Mouse (Mus musculus) frontal cortex, adult (tissue): ENCODE results near the gene Kcnj12.
A peak's percentile ranks its signal among the peaks of the same experiment; 100 is the strongest.

Experiments
- ATAC-seq: cut with Nextera tagmentation; 2 replicates; pipeline ENCODE4 v1.9.2; 2017; ENCODE audit warnings: mild to moderate bottlenecking, moderate library complexity, mixed read lengths; ENCODE audit not compliant: low TSS enrichment

Gene Kcnj12

DNA sequence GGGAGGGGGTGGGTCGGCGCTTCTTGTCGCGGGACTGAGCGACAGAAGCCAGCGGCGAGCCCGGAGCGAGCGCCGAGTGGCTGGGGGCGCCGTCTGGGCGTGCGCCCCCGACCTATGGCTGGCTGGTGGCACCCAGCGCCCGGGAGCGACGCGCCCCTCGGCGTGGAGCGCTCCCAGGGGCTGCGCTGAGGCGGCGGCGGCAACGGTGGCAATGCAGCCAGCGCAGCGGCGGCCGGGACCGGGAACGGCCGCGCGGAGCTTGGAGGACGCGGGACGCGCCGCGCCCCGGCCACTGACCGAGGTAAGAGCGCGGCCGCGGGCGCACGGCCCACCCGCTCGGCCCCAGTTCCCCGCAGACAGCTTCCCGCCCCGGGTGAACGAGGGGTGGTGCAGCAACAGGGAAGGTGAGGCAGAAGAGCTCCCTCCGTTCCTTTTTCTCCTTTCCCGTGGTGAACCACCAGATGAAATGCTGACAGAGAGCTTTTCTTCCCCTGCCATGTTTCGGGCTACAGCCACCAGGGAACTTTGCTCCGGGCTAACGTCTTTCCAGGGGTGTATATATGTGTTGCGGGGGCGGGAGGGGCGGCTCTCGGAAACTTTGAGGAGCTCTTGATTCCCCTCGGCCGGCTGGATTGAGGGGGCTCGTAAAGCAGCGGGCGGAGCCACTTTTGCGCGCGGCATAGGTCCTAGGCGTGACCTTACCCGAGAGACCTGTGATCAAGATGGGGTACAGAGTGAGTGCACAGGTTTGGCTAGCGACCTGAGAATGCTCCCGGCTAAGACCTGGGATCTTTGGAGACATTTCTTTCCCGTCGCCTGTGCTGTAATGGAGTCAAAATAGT is at the start of gene Kcnj12:
Gene Kcnj12, plus strand, starts transcription at position 15 of the 842 bp plus-strand sequence.
- peak; percentile 47; the same call in 1 of the 2 replicates for ATAC-seq

DNA sequence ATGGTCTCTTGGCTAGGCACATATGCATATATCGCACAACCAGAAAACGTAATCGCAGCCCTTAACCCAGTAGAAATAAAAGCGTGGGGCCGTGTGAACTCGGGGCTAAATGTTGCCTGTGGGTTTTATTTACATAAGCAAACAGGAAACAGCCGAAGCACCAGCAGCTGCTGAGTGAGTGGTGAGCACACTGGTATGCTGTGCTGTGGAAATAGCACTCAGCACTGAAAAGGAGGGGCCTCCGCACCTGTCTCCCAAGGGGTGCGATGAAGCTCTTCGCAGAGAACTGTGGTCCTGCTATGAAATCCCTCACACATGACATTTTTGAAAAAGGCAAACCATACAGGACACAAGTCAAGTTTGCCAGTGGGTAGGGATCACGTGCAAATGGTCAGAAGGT is 47.3 kb upstream of the Kcnj12 start:
- ATAC-seq: no peak

DNA sequence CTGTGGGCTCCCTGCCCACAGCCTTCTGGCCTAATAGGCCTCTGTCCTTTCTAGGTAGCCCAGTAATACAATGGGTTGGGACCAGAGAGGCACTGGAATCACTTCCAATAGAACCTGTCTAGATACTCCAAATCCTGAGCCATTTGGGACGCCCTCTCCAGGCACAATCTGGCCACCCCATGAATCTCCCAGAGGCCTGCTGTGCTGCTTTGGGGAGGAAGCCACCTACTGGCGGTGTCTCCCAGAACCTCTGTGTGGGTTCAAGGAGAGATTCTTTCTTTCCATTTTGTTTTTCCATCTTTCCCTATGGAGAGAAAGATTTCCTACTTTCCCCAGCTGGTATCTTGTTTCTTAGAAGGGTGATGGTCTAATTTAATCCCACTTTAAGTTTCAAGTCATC is 46.1 kb upstream of the Kcnj12 start:
- no peak for ATAC-seq

DNA sequence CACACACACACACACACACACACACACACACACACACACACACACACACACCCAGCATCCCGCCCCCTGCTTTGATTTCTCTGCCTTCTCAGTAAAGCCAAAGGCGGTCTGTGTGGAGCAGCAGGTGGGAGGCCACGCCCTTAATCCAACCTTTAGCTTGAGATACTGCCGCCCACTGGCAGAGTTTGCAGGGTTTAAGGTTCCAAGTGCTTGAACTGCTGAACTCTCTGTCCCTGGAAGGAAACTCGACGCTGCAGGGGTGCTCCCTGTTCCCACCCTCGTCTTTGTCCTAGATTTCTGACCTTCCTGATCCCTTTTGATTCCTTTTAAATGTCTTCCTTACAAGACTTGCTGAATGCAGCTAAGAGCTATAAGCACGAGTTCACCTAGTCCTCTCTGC is 45.6 kb upstream of the Kcnj12 start:
- no peak for ATAC-seq

DNA sequence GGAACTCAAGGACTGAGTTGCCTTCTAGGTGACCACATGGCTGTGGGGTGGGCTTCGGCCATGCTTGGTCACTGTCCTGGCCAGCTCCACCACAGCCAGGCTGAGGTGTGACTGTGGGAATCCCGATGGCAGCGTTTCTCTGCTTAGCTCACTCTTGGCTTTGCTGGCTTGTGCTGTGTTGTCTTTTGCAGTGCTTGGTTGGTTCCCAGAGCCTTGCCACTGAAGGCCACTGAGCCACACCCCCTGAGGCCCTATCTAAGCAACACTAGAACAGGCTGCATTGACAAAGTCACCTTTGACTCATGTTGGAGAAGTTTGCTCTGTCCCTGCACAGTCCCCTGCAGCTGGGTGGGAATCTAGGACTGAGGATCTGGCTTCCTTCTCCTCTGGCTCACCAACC is 45.2 kb upstream of the Kcnj12 start:
- no peak for ATAC-seq

DNA sequence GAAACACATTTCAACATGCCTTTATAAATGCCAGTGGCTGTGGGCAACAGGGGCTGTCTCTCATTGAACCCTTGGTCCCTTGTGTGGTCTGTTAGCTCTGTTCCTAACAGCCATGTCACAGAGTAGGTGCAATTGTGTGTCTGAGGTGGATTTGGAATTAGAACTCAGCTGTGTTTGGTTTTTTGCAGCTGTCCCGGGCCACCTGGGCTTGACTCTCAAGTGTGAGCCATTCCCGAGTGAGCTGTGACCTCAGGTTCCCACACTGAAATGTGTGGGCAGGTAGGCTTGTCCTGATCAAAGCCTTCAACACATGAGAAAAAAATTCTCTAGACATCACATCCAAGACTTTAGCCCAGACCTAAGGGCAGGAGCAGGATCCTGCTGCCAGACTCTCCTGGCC is 43.7 kb upstream of the Kcnj12 start:
- no peak for ATAC-seq

DNA sequence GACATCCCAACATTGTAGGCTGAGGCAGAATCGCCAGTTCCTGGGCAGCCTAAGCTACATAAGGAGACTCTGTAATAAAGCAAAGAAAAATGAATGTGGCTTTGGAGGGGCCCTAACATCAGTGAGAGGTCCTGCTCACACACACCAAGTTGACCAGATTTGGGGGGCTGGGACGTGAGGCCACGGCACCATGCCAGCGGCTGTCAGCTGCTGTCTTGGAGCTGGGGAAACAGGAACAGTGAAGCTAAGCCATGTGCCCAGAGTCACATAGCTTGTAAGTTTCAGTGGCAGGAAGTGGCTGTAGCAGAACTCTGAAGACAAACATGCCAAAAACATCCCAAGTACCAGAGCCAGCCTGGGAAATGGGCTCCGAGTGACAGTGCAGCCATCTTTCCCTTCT is 42.6 kb upstream of the Kcnj12 start:
- no peak for ATAC-seq

DNA sequence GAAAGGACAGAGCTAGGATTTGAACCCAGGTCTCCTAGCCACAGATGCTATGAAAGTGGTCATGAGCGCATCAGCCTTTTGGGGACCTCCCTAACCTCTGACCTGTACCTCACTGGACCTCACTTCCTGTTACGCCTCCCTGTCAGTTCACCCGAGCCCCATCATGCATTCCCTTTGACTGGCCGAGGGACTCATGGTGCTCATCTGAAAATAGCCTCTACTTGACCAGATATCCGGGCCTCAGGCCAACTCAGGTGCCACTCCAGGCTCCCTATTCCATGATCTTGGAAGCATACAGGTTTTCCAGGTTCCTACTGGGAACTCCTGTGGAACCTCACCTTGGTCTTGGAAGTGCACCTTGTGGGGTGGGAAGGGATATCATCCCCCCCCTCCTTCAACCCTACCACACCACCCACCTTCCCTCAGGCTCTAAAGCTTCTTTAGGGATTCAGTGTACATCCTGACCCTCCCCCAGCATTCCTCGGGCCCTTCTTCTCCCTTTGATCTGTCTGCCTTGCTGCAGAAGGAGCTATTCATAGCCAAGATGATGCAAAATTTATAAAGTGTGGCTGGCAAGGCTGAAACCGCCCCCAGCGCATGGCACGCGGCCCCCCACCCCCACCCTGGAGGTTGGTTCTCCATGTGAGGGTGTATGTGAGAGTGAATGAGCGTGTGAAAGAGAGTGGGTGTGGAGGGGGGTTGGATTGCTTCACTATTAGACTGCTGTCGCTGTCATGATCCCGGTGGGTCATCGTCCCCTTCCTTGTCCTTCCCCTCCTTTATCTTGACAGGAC is 40.5 kb upstream of the Kcnj12 start:
- ATAC-seq: no peak

DNA sequence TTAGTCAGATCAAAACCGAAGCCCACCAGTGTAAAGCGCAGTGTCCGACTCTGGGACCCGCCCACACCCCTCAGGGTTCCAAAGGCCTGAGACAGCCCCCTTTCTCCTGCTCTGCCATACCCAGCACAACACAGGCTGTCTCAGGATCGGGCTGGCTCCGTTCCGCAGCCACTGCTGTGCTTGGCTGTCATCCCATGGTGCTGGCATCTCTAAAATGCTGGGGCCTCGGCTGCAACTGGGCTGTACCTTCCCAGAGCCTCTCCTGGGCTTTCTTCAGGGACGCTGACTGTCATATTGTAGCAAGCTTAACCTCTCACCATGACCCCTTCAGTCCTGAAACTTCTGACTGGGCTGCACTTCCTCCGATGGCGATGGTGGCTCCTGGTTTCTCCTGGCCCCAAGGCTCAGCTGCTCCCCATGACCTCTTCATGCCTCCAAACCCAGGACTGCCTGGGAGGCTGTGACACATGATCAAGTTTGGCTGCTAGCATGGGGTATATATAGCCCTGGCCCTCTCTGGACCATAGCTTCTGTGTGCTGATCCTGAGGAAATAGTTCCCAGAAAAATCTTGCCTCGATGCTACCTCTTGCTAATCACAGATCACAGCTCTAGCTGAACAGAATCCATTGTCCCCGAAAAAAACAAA is 37.3 kb upstream of the Kcnj12 start:
- peak; percentile 47; the same call in 1 of the 2 replicates for ATAC-seq

DNA sequence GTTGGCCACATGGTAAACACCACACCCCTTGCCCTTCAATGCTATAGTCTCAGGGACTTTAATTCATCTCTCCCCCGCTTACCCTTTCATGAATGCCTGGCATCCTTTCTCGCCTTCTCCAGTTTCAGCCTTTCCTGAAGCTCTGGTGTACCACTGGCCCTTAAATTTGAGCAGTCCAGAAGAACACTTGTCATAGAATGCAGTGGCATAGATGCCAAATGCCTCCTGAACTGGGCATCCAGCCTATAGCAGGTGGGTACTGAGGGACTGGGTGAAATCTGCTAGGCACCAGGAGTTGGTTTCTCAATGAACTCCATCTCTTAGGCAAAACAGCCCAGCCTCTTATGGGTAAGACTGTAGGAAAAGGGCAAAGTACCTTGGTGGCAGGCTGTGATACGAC is 31.9 kb upstream of the Kcnj12 start:
- ATAC-seq: no peak

DNA sequence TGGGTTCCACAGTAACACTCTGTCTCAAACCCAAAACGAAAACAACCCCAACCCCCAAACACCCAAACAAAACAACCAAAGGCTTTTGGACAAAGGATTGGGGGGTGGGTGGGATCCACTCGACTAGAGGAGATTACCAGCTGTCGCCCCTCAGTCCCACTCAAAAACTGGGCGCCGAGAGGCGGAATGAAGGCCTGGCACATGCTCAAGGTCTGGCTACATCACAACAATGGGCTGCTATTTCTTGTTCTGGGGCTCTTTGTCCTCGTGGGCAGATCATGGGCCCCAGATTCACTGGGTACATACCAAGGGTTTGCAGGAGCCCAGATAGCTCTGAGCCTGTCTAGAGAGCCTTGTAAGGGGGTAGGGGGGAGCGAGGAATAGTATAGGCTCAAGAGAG is 19.6 kb upstream of the Kcnj12 start:
- ATAC-seq: no peak

DNA sequence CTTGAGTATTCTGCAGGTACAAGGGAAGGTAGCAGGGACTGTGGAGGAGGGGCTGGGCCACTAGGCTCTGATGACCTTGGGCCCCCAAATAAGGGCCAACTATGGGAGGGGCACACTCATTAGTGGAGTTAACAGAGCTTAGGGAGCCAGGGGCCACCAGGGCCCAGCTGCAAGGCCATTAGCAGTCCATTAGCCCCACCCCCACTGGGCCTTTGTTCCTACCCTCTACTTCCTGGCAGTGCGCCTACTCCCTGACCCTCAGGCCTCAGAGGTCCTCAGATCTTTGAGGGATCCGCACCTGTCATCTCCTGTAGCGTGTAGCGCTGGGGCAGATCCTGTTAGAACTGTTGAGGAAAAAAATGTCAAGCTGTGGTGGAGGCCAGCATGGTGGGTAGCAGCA is 18.3 kb upstream of the Kcnj12 start:
- ATAC-seq: no peak

DNA sequence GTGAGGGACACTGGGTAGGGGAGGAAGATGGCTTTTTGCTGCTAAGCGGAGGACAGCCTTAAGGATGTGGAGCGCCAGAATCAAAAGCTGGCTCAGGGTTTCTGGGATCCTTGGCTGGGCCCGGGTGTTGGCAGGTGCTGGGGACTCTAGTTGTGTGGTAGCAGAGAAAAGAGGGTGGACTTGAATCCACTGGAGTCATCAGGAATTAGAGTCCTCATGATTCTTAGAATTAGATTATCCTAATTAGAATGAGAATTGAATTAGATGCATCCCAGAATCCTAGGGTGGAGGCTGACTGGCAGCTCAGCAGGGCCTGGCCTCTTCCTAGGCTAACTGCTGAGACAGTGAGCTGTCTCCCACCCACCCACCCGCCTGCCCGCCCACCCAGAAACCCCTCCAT is 17.6 kb upstream of the Kcnj12 start:
- ATAC-seq: no peak

DNA sequence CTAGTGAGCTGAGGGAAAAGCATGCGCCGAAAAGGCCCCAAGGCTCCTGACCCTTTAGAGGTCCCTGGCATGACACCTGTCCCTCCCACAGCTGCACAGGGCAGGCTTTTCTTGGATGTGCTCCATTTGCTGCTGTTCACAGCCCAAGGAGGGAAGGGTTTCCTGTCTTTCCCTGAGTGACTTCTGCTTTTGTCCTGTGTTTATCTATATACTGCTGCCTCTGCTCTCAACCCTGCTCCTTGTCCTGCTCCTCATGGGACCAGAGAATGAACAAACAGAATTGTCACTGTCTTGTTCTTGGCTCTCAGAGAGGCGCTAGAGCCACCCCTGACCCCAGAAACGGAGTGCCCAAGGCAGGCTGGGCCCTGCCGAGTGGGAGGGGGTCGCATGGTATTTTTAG is 17.0 kb upstream of the Kcnj12 start:
- no peak for ATAC-seq

DNA sequence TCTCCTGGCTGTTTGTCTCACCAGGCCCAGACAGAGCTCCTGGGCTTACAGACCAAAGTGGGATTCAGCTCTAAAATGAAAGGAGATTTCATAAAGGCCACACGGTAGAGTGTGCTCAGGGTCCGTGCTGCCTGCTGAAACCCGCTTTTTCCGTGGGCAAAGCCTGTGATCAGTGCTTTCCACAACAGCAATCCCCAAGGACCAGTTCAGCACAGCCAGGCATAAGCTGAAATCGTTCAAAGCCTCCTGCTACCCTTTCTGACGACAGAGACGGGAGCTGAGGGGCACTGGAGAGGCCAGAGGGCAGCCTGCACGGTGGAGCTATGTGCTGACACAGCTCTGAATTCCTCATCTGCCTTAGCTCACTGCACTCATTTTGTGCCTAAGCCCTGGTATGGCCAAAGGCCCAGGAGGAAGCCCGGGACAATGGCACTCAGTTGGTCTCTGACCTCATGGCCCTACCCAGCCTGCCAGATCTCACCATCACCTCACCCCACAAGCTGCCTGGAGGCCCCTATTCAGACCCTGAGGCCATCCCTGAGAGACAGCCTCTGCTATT is 10.5 kb upstream of the Kcnj12 start:
- no peak for ATAC-seq

DNA sequence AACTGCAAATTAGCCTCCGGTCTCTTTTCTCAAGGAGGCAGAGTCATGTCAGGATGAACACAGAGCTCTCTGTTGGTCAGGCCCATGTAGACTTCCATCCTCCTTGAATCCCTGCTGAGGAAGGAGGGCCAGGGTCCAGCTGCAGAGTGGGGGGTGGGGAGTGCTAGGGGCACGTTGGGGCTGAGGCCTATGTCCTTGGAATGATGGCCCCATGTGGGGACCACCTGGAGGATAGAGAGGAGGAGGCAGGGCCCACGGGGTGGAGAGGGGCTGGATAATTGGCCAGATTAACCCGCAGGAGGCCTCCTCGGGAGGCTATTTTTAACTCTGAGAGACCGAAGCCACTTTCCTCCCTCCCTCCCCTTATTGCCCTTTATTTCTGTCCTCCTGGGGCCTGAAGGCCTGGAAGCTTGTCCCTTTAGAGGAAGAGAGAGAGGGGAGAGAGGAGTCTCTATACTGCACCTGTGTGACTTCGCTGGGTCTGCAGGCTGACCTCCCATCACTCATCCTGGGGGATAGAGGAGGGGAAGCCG is 5.4 kb upstream of the Kcnj12 start:
- no peak for ATAC-seq

DNA sequence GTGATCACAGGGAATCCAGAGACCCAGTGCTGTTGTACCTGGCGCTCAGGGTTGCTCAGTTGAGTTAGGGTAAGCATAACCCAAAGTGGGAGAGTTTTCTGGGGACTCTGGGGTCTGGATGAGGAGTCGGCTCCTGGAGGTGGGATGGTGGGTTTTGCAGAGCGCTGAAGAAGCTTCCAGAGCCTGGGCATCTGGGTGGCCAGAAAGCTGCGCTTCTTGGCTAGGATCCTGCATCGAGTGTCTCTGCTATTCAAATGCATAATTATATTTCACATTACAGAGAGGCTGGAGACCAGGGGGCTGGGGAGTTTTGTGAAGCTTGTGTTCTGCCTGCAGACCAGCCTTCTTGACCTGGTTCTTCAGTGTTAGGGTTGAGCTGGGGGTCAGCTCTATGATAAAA is 1.2 kb upstream of the Kcnj12 start:
- ATAC-seq: no peak

DNA sequence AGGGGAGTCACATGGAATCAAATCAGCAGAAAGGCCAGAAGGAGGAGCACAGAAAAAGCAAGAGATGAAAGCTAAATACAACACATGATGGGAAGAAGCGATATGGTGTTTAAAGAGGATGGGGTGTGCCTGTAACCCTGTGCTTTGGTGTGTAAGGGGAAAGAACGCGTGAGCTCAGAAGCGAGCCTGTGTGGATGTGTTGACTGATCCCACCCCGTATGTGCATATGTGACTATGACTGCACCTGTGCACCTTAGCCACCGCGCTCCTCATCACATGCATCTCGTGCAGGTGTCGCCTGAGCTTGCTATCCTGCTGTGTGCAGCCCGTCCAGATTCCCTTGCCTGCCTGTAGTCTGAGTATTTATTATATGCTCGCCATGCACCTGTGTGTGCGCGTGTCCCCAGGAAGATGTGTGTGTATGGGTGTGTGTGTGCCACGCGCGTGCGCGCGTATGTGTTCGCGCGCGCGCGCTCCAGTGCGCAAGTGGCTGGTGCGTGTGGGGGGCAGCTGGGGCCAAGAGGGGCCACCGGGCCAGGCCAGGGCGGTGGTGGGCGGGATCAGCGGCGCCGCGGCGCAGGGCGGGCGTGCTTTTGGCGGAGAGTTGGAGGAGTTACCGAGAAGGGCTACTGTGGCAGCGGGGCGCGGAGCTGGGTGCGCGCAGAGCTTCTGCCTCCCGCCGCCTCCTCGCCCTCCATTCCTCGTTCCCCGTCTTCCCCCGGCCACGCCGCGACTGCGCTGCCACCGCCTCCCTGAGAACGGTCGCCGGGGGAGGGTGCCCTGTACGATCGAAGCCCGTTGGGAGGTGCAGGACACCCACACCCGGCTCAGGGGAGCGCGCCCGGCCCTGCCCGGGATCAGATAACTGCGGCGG is 451 bp upstream of the Kcnj12 start:
- peak; percentile 53 for ATAC-seq

DNA sequence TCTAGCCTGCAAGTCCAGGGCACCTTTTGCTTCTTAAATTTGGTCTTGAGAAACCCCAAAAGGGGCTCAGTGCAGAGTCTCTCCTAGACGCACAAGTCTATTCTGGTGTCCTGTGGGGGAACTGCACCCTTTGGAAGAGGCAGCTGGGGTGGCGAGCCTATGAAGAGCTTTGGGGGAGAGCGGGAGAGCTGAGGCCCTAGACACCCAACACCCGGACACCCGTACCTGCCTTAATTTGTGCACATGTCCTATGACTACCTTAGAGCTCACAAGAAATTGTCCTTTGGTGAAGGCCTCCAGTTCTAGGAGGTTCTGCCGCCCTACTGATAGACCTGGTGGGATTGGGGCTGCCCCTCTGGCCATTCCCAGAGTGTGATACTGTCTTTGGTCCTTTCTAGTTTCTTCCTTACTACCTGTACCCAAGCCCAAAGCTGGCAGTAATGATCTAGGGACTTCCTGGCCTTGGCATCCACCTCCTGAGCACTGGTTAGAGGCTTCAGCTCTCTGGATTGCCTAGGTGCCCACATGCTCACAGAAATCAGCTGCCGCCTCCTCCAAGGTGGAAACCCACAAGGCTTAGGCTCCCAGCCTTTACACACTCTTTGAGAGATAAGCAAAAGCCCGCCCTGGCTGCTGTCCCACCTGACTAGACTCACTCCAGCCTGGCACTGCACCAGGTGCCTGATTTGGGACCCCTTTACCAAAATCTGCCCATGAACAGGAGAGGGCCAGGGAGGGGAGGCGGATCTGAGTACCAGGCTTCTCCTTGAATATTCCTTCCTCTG is 1.2 kb downstream of the Kcnj12 start:
- no peak for ATAC-seq

DNA sequence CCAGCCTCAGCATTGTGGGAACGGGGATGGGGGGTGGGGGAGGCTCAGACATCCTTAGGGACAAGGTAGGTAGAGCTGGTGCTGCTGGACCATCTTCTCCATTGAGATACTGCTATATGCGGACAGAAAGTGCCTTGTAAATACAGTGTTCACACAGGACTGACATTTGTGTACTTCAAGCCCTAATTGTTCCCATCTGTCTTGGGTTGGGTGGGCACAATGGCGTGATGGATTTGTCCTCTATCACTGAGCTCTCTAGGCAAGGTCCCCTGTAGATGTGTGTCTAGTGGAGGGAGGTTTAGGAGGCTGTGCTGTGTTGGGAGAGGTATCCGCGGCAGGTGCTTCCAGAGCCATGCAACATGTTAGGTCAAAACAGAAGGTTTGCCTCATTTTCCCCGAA is 2.0 kb downstream of the Kcnj12 start:
- ATAC-seq: no peak
